Mouse (Mus musculus): ENCODE results near the gene Dnah7c.
A peak's percentile ranks its signal among the peaks of the same experiment; 100 is the strongest.
"Not testable (repeated sequence)": the region's sequence is repeated elsewhere in the genome, so short reads cannot be mapped to it uniquely, and the experiment has no call there.

Gene Dnah7c

GRCm38 (mm10) chr1:46425137-46425925 is at the start of gene Dnah7c:
Dnah7c (plus strand) TSS chr1:46425592.
- peak; percentile 23 for DNase-seq (ENCODE audit: low read depth, low spot score)

- not testable (repeated sequence) for DNase-seq (ENCODE audit: low read depth, low spot score)
These were observed 44.8 kb upstream of the Dnah7c start for GRCm38 (mm10) chr1:46380641-46381040.

GRCm38 (mm10) chr1:46394681-46395297 is 30.6 kb upstream of the Dnah7c start:
- DNase-seq (ENCODE audit: low read depth, low spot score) = not testable (repeated sequence)

- no peak for DNase-seq (ENCODE audit: low read depth, low spot score)
These were observed 16.9 kb upstream of the Dnah7c start for GRCm38 (mm10) chr1:46408324-46409115.

- DNase-seq (ENCODE audit: low read depth, low spot score) = not testable (repeated sequence)
These were observed 10.6 kb upstream of the Dnah7c start for GRCm38 (mm10) chr1:46414798-46415197.

GRCm38 (mm10) chr1:46416946-46417345 is 8.4 kb upstream of the Dnah7c start:
- peak; percentile 40 for DNase-seq (ENCODE audit: low read depth, low spot score)

GRCm38 (mm10) chr1:46418966-46419365 is 6.4 kb upstream of the Dnah7c start:
- DNase-seq (ENCODE audit: low read depth, low spot score) = not testable (repeated sequence)

GRCm38 (mm10) chr1:46428401-46428800 is 3.0 kb downstream of the Dnah7c start:
- DNase-seq (ENCODE audit: low read depth, low spot score) = no peak

GRCm38 (mm10) chr1:46514671-46515070 is 89.3 kb downstream of the Dnah7c start:
- DNase-seq (ENCODE audit: low read depth, low spot score) = not testable (repeated sequence)

- no peak for DNase-seq (ENCODE audit: low read depth, low spot score)
These were observed 95.6 kb downstream of the Dnah7c start for GRCm38 (mm10) chr1:46521032-46521431.

- DNase-seq (ENCODE audit: low read depth, low spot score) = not testable (repeated sequence)
These were observed 101.1 kb downstream of the Dnah7c start for GRCm38 (mm10) chr1:46526537-46526936.

- DNase-seq (ENCODE audit: low read depth, low spot score) = no peak
These were observed 119.5 kb downstream of the Dnah7c start for GRCm38 (mm10) chr1:46544812-46545421.

GRCm38 (mm10) chr1:46580385-46580784 is 155.0 kb downstream of the Dnah7c start:
- no peak for DNase-seq (ENCODE audit: low read depth, low spot score)

- DNase-seq (ENCODE audit: low read depth, low spot score) = not testable (repeated sequence)
These were observed 168.4 kb downstream of the Dnah7c start for GRCm38 (mm10) chr1:46593826-46594225.

GRCm38 (mm10) chr1:46596343-46596742 is 171.0 kb downstream of the Dnah7c start:
- not testable (repeated sequence) for DNase-seq (ENCODE audit: low read depth, low spot score)

- no peak for DNase-seq (ENCODE audit: low read depth, low spot score)
These were observed 194.9 kb downstream of the Dnah7c start for GRCm38 (mm10) chr1:46620331-46620730.

- not testable (repeated sequence) for DNase-seq (ENCODE audit: low read depth, low spot score)
These were observed 200.5 kb downstream of the Dnah7c start for GRCm38 (mm10) chr1:46625914-46626313.

- DNase-seq (ENCODE audit: low read depth, low spot score) = not testable (repeated sequence)
These were observed 224.4 kb downstream of the Dnah7c start for GRCm38 (mm10) chr1:46649821-46650220.

- DNase-seq (ENCODE audit: low read depth, low spot score) = not testable (repeated sequence)
These were observed 227.3 kb downstream of the Dnah7c start for GRCm38 (mm10) chr1:46652721-46653120.

GRCm38 (mm10) chr1:46724810-46725209 is 299.4 kb downstream of the Dnah7c start:
- not testable (repeated sequence) for DNase-seq (ENCODE audit: low read depth, low spot score)

- no peak for DNase-seq (ENCODE audit: low read depth, low spot score)
These were observed 299.9 kb downstream of the Dnah7c start for GRCm38 (mm10) chr1:46725266-46725665.

GRCm38 (mm10) chr1:46725719-46726118 is 300.3 kb downstream of the Dnah7c start:
- DNase-seq (ENCODE audit: low read depth, low spot score) = not testable (repeated sequence)
